Mouse (Mus musculus): ENCODE results near the gene Slc7a8.

Gene Slc7a8

DNA sequence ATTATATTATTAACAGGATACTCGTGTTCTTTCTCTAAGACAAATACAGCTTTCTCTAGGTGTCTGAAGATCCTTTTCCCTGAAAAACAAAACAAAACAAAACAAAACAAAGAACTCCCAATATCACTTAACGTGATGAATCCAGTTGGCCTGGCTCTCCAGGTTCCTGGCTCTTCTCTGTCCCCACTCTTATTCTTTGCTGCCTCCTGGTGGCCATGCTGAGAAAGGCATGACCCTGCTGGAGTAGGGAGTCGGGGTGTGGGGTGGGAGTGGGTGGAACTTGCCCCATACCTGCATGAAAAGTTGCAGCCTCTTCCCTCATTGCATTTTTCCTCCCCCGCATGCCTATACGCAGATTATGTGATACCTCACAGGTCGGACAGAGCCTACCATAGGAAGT lies 80.4 kb downstream of the Slc7a8 start:
- in situ Hi-C loops (cut with MseI, MboI) = no loop called here

DNA sequence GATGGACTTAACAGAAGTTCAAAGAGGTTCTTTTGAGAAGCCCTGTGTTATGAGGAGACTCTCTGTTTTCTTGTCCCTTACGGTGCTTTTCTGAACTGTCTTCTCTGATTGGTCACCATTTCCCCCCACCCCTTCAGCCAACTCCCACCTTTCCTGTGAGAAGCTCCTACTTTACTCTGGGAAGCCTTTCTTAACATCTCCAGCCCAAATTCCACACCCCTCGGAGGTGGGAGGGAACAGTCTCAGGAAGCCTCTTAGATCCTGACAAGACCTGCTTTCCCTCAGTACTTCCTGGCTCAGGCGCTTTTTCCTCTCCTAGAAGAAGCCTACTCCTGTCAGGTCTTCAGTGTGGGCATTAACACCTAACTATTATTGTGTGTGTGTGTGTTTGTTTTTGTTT lies 82.2 kb downstream of the Slc7a8 start:
- in situ Hi-C loops (cut with MseI, MboI) = no loop called here

DNA sequence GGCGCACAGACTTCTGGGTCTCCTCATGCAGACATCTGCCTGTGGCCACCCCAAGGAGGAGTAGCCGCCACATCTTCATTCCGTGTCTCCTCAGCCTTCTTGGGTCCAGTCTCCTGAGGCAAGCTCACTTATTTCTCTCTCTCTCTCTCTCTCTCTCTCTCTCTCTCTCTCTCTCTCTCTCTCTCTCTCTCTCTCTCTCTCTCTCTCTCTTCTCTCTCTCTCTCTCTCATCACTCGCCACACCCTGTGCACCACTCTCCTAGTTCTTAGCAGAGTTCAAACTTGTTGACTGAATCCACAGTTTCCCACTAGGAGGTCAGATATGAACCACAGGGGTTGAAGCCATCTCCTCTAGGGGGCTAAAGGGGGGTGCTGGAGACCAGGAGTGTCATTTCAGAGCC lies 83.0 kb downstream of the Slc7a8 start, which contains the start of gene Gm29776:
Gene Gm29776, minus strand, starts transcription at position 101 of the 400 bp plus-strand sequence.
- in situ Hi-C loops (cut with MseI, MboI) = no loop called here

DNA sequence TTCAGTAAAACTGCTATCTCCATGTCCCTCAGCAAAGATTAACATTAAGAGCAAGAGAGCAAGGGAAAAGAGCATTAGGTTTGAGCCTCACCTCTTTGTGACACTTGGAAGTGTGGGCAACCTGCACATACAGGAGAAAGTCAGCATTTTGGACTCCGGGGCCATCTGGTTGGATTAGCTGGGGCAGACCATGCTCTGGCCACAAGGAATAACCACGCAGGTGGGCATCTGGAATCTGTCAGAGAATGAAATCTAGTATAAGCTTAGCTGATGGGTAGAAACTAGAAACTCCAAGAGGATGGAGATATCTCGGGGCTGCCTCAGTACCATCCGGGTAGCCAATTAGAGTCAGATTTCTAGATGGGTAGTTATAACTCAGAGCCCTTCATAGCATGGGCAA lies 85.0 kb downstream of the Slc7a8 start:
- in situ Hi-C loops (cut with MseI, MboI) = no loop called here

DNA sequence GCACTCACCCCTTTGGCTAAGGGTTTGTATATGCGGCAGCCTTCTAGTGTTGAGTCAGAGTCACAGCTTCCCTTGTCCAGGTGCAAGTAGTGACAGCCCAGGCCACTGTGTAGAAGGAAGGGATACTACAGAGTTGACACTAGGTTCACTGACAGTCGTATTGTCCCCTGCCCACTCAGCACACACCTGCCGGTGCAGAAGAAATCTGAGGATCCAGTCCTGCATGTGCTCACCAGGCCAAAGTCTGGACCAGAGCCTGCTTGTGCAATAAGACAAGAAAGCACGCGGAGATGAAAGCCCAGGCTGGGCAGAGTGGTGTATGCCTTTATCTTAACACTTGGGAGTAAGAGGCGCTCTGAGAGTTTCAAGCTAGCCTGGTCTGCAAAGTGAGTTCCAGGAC lies 86.7 kb downstream of the Slc7a8 start:
- in situ Hi-C loops (cut with MseI, MboI) = no loop called here

DNA sequence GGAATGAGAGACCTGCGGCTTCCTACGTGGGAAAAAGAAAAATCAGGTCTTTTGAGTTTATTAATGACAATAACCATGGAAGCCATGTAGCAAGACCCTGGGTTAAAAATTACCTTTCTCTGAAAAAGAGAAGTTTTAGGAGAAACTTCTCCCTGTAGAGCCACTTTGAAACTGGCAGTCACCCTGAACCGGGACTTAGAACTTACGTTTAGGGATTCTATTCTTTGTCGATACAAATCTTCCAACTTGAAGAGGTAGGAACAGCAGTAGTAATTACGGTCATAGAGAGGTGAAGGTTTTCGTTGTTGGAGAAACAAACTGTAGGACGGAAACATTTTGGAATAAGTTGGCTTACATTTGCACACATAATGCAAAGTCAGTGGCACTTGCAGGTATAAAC lies 94.5 kb downstream of the Slc7a8 start:
- in situ Hi-C loops (cut with MseI, MboI) = no loop called here

DNA sequence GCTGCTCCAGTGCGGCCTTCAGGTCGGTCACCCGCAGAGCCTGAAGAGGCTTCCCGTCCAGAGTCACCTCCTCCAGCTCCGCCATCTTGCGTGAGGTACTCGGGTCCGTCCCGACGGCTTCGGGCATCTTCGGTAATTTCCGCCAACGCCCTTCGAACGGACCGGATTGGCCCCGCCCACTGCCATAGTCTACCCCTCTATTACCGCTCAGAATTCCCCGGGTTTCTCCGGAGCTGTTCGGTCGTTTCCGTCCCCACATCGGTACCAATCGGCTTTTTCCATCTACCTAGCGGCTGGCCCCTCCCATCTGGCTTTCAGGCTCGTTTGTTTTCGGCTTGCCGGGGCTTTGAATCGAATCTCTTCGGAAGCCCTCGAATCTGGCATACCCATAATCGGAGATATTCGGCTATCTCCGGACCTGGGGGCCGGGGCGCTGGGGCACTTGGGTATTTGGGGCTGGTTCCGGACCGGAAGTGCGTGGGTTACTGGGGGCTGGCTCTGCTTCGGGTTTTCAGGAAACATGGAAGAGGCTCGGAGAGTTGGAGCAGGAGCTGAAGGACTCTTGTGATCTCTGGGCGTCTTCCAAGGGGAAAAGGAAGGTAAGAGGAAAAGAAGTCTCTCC lies 95.1 kb downstream of the Slc7a8 start, which contains the start of gene Acin1:
Gene Acin1, minus strand, starts transcription at position 410 of the 622 bp plus-strand sequence.
- in situ Hi-C loops (cut with MseI, MboI) = no loop called here

DNA sequence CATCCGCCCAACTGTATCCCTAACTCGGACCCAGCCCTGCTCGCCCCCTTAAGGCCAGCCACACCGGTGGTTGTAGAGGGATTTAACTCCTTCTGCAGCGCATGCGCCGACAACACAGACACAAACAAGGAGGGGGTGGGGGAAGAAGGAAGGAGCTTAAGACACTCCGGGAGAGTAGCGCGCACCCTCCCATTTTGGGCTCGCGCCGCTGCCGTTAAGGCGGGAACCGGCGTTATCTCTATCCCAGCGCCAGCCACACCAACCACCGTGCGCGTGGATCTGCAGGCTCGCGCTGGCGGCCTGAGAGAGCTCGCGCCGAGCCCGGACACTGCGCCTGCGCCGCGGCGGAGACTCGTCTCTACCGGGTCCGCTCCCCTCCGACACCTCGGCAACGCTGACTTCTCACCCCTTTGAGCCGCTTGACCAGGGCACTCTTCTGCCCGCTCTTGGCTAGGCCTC lies 95.7 kb downstream of the Slc7a8 start, which contains the start of gene 1700123O20Rik:
Gene 1700123O20Rik, plus strand, starts transcription at position 154 of the 459 bp plus-strand sequence.
- in situ Hi-C loops (cut with MseI, MboI) = no loop called here

DNA sequence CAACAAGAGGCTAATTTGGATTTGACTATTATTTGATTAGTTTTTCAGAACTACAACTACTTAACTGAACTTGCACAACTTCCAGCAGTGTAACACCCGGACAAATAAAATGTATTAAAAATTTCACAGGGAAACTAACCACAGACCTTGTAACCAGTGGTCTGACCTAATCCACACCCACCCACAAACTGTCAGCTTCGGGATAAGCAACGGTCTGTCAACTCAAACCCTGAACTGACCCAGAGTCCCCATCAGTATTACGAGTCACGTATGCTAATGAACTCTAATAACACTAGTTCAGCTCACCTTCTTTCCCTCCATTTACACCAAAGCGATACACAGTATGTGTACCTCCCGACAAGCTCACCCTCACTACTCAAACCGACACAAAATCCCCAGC lies 96.3 kb downstream of the Slc7a8 start:
- in situ Hi-C loops (cut with MseI, MboI) = no loop called here

DNA sequence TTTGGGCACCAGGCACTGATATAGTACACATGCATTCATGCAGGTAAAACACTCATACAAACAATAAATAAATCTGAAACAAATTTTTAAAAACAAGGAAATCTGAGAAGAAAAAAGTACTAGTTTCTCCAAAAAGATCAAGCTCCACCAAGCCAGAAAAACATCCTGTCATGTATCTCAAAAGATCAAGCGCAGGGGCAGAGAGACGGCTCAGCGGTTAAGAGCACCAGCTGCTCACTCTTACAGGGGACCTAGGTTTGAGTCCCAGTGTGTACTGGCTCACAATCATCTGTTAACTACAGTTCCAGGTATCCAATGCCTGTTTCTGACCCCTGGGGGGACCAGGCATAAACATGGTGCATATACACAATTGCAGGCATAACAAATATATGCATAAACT lies 99.3 kb downstream of the Slc7a8 start:
- in situ Hi-C loops (cut with MseI, MboI) = no loop called here

DNA sequence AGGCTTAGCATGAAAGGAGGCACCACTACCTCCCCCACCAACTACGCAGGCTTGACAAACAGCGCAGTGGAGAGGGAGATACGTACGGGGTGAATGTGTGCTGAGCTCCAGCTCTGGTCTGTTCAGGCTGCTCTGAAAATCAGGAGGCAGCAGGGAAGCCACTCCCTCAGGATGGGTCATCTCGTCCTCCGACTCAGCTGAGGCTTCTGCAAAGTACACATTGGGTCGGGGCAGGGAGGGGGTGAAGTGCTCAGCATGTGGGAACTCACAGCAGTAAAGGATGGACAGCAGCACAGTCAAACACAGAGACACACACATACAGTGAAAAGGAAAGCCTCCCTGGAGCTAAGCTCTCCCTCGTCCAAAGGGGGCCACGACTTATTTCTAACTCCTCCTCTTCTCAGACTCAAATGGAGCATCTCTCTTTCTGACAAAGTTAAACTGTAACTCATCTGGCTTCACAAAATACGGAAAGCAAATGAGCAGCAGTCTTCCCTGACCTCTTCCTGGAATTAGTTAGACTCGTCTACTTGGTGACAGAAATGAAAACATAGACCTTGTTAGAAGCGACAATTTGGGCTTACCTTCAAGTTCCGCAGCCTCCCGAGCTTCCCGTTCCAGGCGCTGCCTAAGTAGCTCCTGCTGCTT lies 103.0 kb downstream of the Slc7a8 start:
- in situ Hi-C loops (cut with MseI, MboI) = no loop called here

DNA sequence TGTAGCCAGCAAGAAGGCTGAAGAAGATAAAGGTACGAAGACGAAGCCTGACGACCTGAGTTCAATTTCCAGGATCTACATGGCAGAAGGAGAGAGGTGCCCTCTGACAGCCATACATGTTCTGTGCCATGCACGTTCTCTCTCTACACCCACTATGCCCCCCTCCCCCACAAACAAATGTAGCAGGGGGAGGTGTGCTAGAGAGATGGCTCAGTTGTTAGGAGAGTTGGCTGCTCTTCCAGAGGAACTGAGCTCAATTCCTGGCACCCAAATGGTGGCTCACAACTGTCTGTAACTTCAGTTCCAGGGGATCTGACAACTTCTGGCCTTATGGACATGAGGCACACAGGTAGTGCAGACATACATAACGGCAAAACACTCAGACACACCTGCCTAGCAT lies 105.5 kb downstream of the Slc7a8 start:
- in situ Hi-C loops (cut with MseI, MboI) = no loop called here

DNA sequence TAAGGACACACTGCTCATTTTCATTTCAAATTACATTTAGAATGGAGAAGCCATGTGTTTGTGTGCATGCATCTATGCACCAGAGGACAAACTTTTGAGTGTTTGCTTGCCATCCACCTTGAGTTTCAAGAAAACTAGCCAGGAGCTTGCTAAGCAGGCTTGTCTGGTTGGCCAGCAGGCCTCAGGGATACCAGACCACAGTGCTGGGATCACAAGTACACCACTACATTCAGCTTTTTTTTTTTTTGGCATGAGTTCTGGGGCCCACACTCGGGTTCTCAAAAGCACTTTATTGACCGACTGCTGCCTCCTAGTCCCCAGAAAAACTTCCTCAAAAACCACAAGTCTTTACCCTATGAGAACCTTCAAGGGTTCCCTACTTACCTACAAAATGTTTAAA lies 107.4 kb downstream of the Slc7a8 start:
- in situ Hi-C loops (cut with MseI, MboI) = no loop called here
